Mouse (Mus musculus) yolk sac, embryonic 10.5 days (tissue): ENCODE data around the gene Arl3.

Experiments used
- DNase-seq: peaks from one replicate; pipeline ENCODE4 v3.0.0-alpha.2; 2017; ENCODE audit warnings: low spot score

Arl3 gene

GRCm38 (mm10) chr19:46517529-46518351, 55.3 kb downstream of the Arl3 start:
- DNase-seq = no peak

GRCm38 (mm10) chr19:46516667-46517528, 56.1 kb downstream of the Arl3 start:
- no peak for DNase-seq

DNA sequence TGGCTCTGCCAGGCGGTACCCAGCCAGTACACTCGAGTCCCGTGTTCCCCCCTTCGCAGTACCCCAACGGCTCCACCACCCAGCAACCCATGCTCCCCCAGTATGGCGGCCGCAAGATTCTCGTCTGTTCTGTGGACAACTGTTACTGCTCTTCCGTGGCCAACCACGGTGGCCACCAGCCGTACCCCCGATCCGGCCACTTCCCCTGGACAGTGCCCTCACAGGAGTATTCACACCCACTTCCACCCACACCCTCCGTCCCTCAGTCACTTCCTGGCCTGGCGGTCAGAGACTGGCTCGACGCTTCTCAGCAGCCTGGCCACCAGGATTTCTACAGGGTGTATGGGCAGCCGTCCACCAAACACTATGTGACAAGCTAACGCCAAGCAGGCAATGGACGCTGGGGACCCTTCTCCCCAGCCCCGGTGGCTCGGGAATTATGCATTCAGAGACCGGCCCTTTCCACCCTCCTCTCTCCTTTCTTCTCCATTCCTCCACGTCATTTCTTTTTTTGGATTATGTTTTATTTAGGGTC, 57.6 kb downstream of the Arl3 start:
- DNase-seq = no peak

- DNase-seq = no peak
Observed at GRCm38 (mm10) chr19:46514387-46514786, 58.6 kb downstream of the Arl3 start.

DNA sequence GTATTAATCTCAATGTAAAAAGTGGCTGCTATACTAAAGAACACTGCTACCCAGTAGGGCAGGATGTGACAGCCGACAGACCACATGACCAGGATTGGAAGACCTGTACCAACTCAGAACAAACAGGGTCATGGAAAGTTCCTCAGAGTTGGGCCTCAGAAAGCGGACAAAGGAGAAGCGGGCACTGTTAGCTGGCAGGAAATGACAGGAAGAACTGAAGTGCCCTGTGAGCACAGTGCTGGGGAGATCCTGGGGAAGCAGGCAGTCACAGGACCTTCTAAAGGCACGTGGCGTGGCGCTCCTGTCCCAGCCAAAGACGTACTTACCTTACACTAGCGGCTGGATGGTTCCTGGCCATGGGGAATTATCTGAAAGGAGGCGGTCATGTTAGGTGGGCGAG, 61.7 kb downstream of the Arl3 start:
- DNase-seq = no peak

GRCm38 (mm10) chr19:46510824-46511223, 62.2 kb downstream of the Arl3 start:
- DNase-seq = no peak

DNA sequence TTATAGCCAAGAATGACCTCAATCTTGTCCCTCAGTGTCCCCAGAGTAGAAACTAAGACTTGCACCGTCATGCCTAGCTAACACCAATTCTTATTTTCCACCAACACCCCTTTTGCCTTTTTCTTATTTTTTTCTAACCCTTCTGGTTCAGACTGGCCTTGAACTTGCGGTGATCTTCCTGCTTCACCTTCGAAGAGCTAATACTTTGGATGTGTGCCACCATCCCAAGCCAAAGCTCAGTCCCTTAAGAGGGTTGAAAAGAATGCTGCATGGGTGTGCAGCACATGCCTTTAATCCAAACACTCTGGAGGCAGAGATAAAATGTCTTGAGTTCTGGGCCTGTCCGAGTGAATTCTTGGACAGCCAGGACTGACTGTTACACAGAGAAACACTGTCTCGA, 62.6 kb downstream of the Arl3 start:
- no peak for DNase-seq

DNA sequence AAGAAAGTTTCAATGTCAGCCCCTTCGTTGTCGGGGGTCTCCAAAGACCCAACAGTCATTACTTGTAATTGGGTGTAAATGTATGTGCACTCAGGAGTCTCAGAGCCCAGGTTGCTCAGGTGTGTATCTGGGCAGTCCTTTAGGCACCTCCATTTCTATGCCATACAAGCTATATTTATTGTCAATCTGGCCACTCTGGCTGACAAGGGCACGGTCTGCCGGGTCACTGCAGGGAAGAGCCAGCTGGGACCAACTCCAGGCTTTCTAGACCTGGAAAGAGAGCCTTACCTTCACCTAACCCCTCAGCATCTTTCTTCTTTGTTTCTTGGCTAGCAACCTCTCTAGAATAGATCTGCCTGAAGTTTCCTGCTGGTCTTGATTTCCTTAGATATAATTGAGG, 63.3 kb downstream of the Arl3 start:
- DNase-seq = no peak

DNA sequence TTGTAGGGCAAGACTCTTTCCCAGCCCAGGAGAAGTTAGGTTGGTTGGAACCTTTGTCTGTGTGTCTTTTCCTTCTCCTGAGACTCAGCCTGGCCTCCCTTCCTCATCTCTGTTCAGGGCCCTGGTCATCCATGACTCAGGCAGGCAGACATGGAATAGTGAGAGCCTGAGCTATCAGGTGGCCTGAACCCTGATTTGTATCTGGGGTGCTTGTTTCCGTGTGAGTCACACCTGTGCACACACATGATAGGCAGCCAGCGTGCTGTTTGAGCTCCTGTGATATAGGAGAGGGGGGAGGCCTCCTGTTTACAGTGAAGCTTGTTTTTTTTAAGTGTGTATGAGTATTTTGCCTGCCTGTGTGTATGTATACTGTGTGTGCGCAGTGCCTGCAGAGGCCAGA, 63.8 kb downstream of the Arl3 start:
- no peak for DNase-seq

DNA sequence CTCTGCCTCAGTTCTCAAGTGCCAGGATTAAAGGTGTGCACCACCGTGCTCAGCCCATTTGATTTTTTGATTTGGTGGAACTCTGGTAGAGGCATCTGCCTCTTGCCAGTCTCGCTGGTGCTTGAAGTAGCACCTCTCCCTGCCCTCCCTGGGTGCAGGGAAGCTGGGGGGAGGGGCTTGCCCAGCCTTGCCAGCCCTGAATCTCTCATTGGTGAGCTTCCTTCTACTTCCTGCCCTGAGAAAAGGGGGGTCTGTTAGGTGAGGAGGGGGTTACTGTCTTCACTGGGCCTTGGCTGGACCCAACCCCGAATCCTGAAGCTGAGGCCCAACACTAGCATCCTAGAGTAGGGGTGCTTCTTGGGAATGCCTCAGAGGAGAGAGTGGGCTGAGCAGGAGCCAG, 64.3 kb downstream of the Arl3 start:
- no peak for DNase-seq

GRCm38 (mm10) chr19:46507806-46508205, 65.2 kb downstream of the Arl3 start:
- DNase-seq = no peak

DNA sequence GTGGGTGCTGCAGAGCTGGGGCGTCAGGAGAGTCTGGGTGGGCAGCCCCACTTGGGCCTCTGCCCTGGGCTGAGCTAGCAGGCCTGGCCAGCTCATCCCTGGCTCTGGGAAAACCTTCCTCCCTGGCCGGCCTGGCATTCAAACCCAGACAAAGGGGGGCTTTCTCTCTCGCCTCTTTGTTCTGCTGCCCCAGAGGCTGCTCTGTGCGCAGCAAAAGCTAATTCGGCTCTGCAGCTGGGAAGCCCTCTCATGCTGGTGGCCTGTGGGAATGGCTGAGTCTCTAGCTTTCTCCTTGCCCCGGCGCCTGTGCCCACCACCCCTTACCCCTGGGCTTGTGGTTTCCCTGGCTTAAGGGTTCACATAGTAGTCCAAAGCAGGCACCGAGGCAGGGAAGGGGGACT, 65.8 kb downstream of the Arl3 start:
- DNase-seq = no peak

DNA sequence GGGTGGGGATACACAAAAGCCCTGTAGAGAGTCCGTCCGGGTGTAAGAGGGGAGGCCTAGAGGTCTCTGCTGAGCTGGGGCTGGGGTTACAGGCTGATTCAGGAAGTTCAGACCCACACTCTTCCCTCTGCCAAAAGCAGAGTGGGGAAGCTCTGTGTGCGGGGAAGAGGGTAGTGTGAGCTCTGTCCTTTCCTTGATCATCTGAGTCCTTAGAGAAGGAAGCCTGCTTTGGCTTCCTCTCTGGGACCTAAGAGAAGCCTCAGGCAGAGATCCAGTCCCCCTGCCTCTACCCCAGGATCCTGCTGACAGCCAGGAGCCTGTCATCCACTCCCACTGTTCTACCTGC, 66.7 kb downstream of the Arl3 start:
- DNase-seq = no peak

GRCm38 (mm10) chr19:46505646-46506371, 67.2 kb downstream of the Arl3 start:
- no peak for DNase-seq

DNA sequence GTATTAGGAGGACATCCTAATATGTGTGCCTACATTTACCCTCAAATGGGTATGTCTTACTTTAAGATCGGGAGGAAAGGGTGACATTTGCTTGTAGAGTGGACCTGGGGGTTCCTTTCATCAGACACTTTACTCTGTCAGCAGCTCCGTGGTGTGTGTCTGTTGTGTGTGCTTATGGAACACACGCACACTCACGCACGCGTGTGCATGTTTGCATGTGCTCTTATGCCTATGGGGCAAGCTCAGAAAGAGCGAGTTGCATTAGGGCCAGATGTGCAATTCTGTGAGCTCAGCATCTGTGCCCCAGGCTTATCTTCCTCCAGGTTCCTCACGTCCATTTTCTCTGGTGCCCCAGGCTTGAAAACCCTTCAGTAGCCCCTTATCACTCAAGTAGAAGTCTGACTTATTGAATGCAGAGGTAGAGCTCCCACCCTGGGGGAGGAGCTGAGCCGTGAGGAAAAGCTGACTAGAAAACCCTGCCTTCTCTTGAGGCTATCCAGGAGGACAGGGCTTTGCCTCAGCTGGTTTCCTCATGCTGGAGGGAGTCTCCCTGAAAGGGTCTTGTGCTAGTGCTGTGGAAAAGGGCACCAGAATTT, 68.1 kb downstream of the Arl3 start:
- DNase-seq = no peak

DNA sequence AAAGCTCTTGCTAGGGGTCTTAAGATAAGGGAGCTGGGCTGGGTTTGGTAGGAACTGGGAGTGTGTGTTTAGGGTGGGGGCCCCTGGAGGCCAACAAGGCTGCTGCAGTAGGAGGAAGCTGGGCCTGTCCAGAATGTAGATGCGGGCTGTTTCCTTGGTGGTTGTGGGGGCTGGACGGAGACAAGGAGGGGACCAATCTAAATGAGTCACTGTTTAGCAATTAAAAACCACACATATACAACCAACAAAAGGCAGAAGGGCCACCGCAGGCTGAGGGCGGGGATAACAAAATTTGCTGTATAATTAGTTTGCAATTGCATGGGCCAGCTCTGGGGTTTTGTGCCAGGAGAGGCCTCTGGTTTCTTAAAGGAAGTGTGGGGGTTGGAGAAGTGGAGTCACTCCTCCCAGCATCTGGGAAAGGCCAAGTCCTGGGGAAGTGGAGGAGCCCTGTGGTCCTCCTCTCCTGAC, 68.9 kb downstream of the Arl3 start:
- no peak for DNase-seq

- peak; percentile 78 for DNase-seq
Observed at GRCm38 (mm10) chr19:46503351-46504084, 69.5 kb downstream of the Arl3 start.

GRCm38 (mm10) chr19:46502471-46503166, 70.4 kb downstream of the Arl3 start:
- peak; percentile 66 for DNase-seq

DNA sequence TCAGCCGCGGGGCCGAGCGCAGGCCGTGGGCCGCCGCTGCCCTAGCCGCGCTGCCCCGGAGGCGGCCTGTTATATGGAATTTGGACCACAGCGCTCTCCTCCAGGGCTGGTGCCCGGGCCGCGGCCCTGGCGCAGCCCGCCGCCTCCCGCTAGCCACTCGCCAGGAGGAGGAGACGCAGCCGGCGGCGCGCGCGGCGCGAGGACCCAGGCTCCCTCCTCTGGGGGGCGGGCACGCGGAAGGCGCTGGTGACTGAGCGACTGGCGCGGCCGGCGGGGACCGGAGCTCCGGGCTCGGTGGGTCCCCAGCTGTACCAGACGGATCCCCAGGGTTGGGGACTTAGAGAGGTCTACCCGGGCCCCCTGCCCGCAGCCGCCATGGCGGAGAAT, 70.9 kb downstream of the Arl3 start:
- DNase-seq = no peak

DNA sequence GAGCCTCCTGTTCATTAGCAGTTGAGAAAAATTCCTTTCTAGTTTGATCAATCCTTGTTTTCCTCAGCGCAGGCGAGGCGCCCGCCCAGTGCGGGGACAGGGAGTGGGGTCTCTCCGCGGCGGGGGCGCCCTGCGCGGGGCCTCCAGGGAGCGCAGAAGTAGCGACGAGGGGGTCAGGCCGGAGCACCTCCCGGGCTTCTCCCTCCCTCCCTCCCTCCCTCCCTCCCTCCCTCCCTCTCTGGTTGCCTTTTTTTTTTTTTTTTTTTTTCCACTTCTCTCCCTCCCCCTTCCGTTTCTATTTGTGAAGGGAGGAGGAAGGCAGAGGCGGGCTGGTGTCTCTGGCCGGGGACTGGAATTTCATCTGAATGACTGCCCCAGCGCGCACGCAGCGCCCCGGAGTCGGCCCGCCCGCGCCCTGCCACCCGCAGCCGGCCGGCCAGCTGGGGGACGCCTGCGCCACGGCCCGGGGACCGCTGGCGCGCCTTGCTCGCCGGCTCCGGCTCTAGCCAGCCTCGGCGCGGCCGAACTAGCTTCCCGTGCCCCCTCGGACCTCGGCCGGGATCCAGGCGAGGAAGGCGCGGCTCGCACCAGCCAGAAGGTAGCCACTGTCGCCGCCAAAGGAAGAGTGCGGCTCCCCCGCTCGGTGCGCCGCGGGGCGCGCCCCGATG, 71.5 kb downstream of the Arl3 start, which contains the start of gene Trim8:
Gene Trim8, plus strand, starts transcription at position 302 of the 668 bp plus-strand sequence.
- DNase-seq = peak; percentile 91
